20 mouse cellular contexts compared by ENCODE assay signal in the genomic region with DNA sequence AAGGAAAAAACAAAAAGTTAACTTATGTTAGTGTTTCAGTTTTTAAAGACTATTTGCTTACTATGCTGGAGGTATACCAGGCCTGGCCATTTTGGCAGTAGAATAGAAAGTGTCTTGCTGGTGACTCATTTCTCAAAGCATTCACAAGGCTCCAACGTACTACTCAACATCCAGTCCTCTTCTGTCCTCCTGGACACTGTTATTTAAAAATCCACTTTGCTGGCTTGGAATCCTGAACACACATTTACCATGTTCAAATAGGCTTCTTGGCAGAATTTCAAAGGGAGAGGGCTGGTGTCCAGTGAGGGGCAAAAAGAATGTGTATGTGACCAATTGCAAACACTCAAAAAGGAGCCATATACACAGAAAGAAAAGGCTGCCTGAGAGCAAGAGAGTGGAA.
DNase-seq lines count a peak whose midpoint lies in the region; ATAC-seq and TF ChIP-seq lines count a peak whose summit lies in the region.
"Had no signal": no experiment of that assay in that cellular context is flagged by ENCODE, and none has a peak within 500 bp of the region (broad histone marks: within the 10 kb centered on the region; RNA-seq: fewer than 3 reads in every experiment).

No protein-coding gene starts in this region.

- H3K4me1 ChIP-seq in lung, embryonic 16.5 days (replicated peaks; ENCODE audit: control insufficient read depth, insufficient read depth, low read length): peaks cover 9% of the 10 kb centered on the region; the same call in 1 of the 2 replicates
- H3K4me1 ChIP-seq in lung, adult 2 months (ENCODE audit: control insufficient read depth, insufficient read depth, low read length): no peaks in the 10 kb centered on the region; the same call in 1 of the 2 replicates

- WGBS in lung, embryonic 16.5 days: 29% methylated on average over 1 of the region's 1 CpGs
- WGBS in lung, adult 2 months: 36% methylated on average over 1 of the region's 1 CpGs

- no peak for DNase-seq in frontal cortex, postnatal 10 days (ENCODE audit: low spot score in 2 of 2)
- no peak for DNase-seq in layer of hippocampus, adult 2 months (ENCODE audit: low spot score in 2 of 2)
- no peak for DNase-seq in layer of hippocampus, postnatal 36 days
- no peak for DNase-seq in lung, adult 2 months
- DNase-seq in 3T3-L1 (ENCODE audit: low read depth, low spot score): peak; percentile 12
- DNase-seq in left cerebral cortex, postnatal 14 days (ENCODE audit: low spot score in 2 of 2): no peak
- DNase-seq: adrenal gland, postnatal 14 days; cerebellum, adult 11-12 months; cerebellum, adult 9-10 months; cerebellum, postnatal 25 days; forebrain, postnatal 0 days; heart, adult 2 months had no signal

- TF ChIP-seq CTCF in layer of hippocampus, adult 2 months (conservative IDR thresholded peaks at IDR 0.05): no peak
- TF ChIP-seq CTCF in lung, adult 2 months (IDR thresholded peaks at IDR 0.05; ENCODE audit: insufficient read depth, low read length): no peak

- no peak overlapping the region for H3K9ac ChIP-seq in lung, embryonic 16.5 days (ENCODE audit: low read length)
- H3K9ac ChIP-seq: embryonic facial prominence, embryonic 12.5 days; forebrain, embryonic 12.5 days; forebrain, postnatal 0 days; hindbrain, embryonic 14.5 days had no signal

- TF ChIP-seq POLR2A in lung, adult 2 months (IDR thresholded peaks at IDR 0.05; ENCODE audit: borderline replicate concordance, extremely low read depth, low read depth, low read length): no peak

- peak; percentile 84; the same call in 1 of the 2 replicates for ATAC-seq in frontal cortex, adult (ENCODE audit: low TSS enrichment)
- peak; percentile 82 for ATAC-seq in lung, embryonic 16.5 days (ENCODE audit: low read depth)
- ATAC-seq: activated CD4-positive, CD25-positive, alpha-beta regulatory T cell, adult 4 months; forebrain, postnatal 0 days; Patski had no signal

- H3K9me3 ChIP-seq in lung, embryonic 16.5 days (ENCODE audit: control insufficient read depth, low read length): no peaks in the 10 kb centered on the region
- H3K9me3 ChIP-seq: embryonic facial prominence, embryonic 12.5 days; forebrain, embryonic 12.5 days; hindbrain, embryonic 10.5 days had no signal

- H3K4me2 ChIP-seq in lung, embryonic 16.5 days (ENCODE audit: low read depth, low read length): no peak overlapping the region
- H3K4me2 ChIP-seq: embryonic facial prominence, embryonic 12.5 days; forebrain, embryonic 12.5 days; hindbrain, embryonic 14.5 days had no signal

- intact Hi-C loops in left cerebral cortex, postnatal 14 days (cut with DNase I): no loop called here

- H3K36me3 ChIP-seq in lung, embryonic 16.5 days (ENCODE audit: control insufficient read depth, insufficient read depth, low read length): no peaks in the 10 kb centered on the region
- H3K36me3 ChIP-seq: embryonic facial prominence, embryonic 12.5 days; forebrain, embryonic 12.5 days; hindbrain, embryonic 10.5 days had no signal

- no peaks in the 10 kb centered on the region for H3K27me3 ChIP-seq in lung, embryonic 16.5 days (ENCODE audit: control insufficient read depth, insufficient read depth, low read depth, low read length)
- H3K27me3 ChIP-seq: embryonic facial prominence, embryonic 12.5 days; forebrain, embryonic 12.5 days; Patski had no signal

- H3K27ac ChIP-seq in layer of hippocampus, adult 2 months: peak overlapping the region; percentile 3; the same call in 1 of the 2 replicates
- peak overlapping the region; percentile 35 for H3K27ac ChIP-seq in lung, embryonic 16.5 days (ENCODE audit: low read length)
- H3K27ac ChIP-seq: embryonic facial prominence, embryonic 12.5 days; forebrain, embryonic 12.5 days; heart, adult 2 months; hindbrain, embryonic 10.5 days; hindbrain, embryonic 14.5 days had no signal

- no peak overlapping the region for H3K4me3 ChIP-seq in layer of hippocampus, adult 2 months
- H3K4me3 ChIP-seq in lung, embryonic 16.5 days (ENCODE audit: low read length): no peak overlapping the region
- H3K4me3 ChIP-seq in lung, adult 2 months (replicated peaks; ENCODE audit: extremely low read depth, low read depth, low read length): no peak overlapping the region
- H3K4me3 ChIP-seq: embryonic facial prominence, embryonic 12.5 days; forebrain, embryonic 12.5 days; heart, adult 2 months; hindbrain, embryonic 10.5 days had no signal
